Mouse (Mus musculus) kidney, postnatal 0 days (tissue): Measurements from ENCODE around the gene Ankrd40. TPM values are rescaled to one million over a fixed set of nuclear protein-coding genes. Genes with fewer than 3 reads are reported as not detected.

Source experiments
- ATAC-seq: fragments of 200-750 bp; cut with Nextera tagmentation; replicated peaks from 2 replicates; pipeline ENCODE4 v1.8.0; 2017; ENCODE audit warnings: low read depth, moderate number of reproducible peaks, moderate TSS enrichment, moderate library complexity; ENCODE audit not compliant: low FRiP score
- DNase-seq: peaks from one replicate; pipeline ENCODE4 v3.0.0-alpha.2; 2016; ENCODE audit warnings: low spot score
- H3K27ac ChIP-seq: fragments of 300-500 bp; sonication (generic); 2 replicates; pipeline ENCODE4 v1.5.1; 2014; ENCODE audit warnings: mild to moderate bottlenecking
- H3K27me3 ChIP-seq: fragments of 300-500 bp; sonication (generic); 2 replicates; pipeline ENCODE4 v1.6.1; 2014; ENCODE audit warnings: low read length, mixed read lengths; ENCODE audit not compliant: insufficient read depth
- H3K36me3 ChIP-seq: fragments of 300-500 bp; sonication (generic); 2 replicates; pipeline ENCODE4 v1.6.1; 2014; ENCODE audit warnings: low read length, mixed read lengths; ENCODE audit not compliant: insufficient read depth
- H3K4me1 ChIP-seq: fragments of 300-500 bp; sonication (generic); replicated peaks from 2 replicates; pipeline ENCODE4 v1.6.1; 2014; ENCODE audit warnings: antibody characterized with exemption, low read length, mixed read lengths; ENCODE audit not compliant: insufficient read depth
- H3K4me2 ChIP-seq: fragments of 300-500 bp; sonication (generic); 2 replicates; pipeline ENCODE4 v1.6.1; 2014; ENCODE audit warnings: mild to moderate bottlenecking, low read length, moderate library complexity, mixed read lengths
- H3K4me3 ChIP-seq: fragments of 300-500 bp; sonication (generic); replicated peaks from 2 replicates; pipeline ENCODE4 v1.5.1; 2014; ENCODE audit warnings: low read depth, low read length
- H3K9ac ChIP-seq: fragments of 300-500 bp; sonication (generic); 2 replicates; pipeline ENCODE4 v1.6.1; 2014; ENCODE audit warnings: low read depth, low read length
- H3K9me3 ChIP-seq: fragments of 300-500 bp; sonication (generic); replicated peaks from 2 replicates; pipeline ENCODE4 v1.6.1; 2016; ENCODE audit warnings: low read length, inconsistent platforms, mixed read lengths
- CTCF ChIP-seq: IDR thresholded peaks from 2 replicates; pipeline ENCODE4 v1.5.1; 2016; ENCODE audit warnings: antibody characterized with exemption, low read depth, mild to moderate bottlenecking, moderate library complexity
- WGBS: fragments of 180-500 bp; shearing (Covaris S2); extraction: QIAGEN DNeasy Blood & Tissue Kit; methylation state at CpG from one replicate; pipeline ENCODE4 v1.1.7; 2014; 5-methylcytosine and 5-hydroxymethylcytosine counted together
- polyA plus RNA-seq: library from polyadenylated mRNA; unstranded; fragments of >200 nt; fragmentation: Nextera tagmentation; extraction: Ambion mirVana; gene quantifications from 2 replicates; pipeline ENCODE4 v1.2.1, GENCODE M21; 2015

The Ankrd40 gene
- polyA plus RNA-seq, 1 experiment from 2014 or later = 21.9 TPM

- H3K27ac ChIP-seq = no peak overlapping the region
- no peak for DNase-seq
- TF ChIP-seq CTCF = no peak
- no peaks in the 10 kb centered on the region for H3K27me3 ChIP-seq
- H3K36me3 ChIP-seq = no peaks in the 10 kb centered on the region
- no peak overlapping the region for H3K4me2 ChIP-seq
- H3K9ac ChIP-seq = no peak overlapping the region
- ATAC-seq = no peak
- WGBS = 67% methylated on average over 2 of the region's 2 CpGs
- H3K4me3 ChIP-seq = no peak overlapping the region
- peaks cover 25% of the 10 kb centered on the region for H3K4me1 ChIP-seq
- H3K9me3 ChIP-seq = no peaks in the 10 kb centered on the region
Observed at GRCm38 (mm10) chr11:94316528-94316927, 11.3 kb upstream of the Ankrd40 start.

DNA sequence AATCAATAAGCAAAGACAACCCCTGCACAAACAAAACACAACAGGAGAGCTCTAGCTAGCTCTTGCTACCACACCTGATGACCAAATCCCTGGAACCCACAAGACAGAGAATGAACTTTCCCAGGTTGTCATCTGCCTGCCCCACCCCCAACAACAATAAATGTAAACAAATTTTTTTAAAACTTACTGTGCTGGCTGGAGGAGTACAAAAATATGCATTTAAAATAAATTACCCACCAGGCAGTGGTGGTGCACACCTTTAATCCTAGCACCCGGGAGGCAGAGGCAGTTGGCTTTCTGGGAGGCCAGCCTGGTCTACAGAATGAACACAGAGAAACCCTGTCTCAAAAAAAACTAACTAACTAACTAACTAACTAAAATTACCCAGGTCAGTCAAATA is 10.8 kb upstream of the Ankrd40 start:
- H3K27ac ChIP-seq = no peak overlapping the region
- H3K4me3 ChIP-seq = no peak overlapping the region
- no peaks in the 10 kb centered on the region for H3K9me3 ChIP-seq
- H3K4me1 ChIP-seq = peaks cover 25% of the 10 kb centered on the region
- TF ChIP-seq CTCF = no peak
- no peak overlapping the region for H3K4me2 ChIP-seq
- H3K27me3 ChIP-seq = no peaks in the 10 kb centered on the region
- no peak for DNase-seq
- WGBS = 60% methylated on average over 1 of the region's 1 CpGs
- ATAC-seq = no peak
- no peaks in the 10 kb centered on the region for H3K36me3 ChIP-seq
- no peak overlapping the region for H3K9ac ChIP-seq

DNA sequence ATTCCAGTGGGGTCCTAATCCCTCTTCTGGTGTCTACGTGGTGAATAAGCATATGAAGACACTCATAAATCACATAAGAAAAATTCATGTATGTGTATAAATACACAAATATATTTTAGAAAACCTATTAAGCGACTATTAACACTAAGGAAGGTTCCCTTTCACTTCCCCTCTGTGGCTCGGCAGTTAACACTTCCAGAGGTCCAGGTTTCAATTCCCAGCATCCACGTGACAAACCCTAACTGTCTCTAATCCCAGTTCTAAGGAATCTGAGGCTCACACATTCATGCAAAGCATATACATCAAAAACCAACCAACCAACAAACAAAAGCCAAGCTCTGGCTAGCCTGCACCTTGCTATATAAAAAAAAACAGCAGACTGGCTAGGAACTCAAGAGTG is 10.3 kb upstream of the Ankrd40 start:
- 40% methylated on average over 4 of the region's 4 CpGs for WGBS
- DNase-seq (no peak), ATAC-seq (no peak)
- Histone ChIP-seq H3K4me3 (no peak overlapping the region), H3K36me3 (no peaks in the 10 kb centered on the region), H3K27me3 (no peaks in the 10 kb centered on the region), H3K4me2 (no peak overlapping the region), H3K27ac (no peak overlapping the region), H3K9ac (no peak overlapping the region), H3K4me1 (peaks cover 25% of the 10 kb centered on the region), H3K9me3 (no peaks in the 10 kb centered on the region)
- no peak for TF ChIP-seq CTCF

GRCm38 (mm10) chr11:94318056-94318455 is 9.7 kb upstream of the Ankrd40 start:
- Histone ChIP-seq H3K4me3 (no peak overlapping the region), H3K27me3 (no peaks in the 10 kb centered on the region), H3K4me1 (peaks cover 25% of the 10 kb centered on the region), H3K36me3 (no peaks in the 10 kb centered on the region), H3K9ac (no peak overlapping the region), H3K27ac (no peak overlapping the region), H3K9me3 (no peaks in the 10 kb centered on the region), H3K4me2 (no peak overlapping the region)
- ATAC-seq (no peak), DNase-seq (no peak)
- WGBS = 75% methylated on average over 5 of the region's 5 CpGs
- TF ChIP-seq CTCF = no peak

DNA sequence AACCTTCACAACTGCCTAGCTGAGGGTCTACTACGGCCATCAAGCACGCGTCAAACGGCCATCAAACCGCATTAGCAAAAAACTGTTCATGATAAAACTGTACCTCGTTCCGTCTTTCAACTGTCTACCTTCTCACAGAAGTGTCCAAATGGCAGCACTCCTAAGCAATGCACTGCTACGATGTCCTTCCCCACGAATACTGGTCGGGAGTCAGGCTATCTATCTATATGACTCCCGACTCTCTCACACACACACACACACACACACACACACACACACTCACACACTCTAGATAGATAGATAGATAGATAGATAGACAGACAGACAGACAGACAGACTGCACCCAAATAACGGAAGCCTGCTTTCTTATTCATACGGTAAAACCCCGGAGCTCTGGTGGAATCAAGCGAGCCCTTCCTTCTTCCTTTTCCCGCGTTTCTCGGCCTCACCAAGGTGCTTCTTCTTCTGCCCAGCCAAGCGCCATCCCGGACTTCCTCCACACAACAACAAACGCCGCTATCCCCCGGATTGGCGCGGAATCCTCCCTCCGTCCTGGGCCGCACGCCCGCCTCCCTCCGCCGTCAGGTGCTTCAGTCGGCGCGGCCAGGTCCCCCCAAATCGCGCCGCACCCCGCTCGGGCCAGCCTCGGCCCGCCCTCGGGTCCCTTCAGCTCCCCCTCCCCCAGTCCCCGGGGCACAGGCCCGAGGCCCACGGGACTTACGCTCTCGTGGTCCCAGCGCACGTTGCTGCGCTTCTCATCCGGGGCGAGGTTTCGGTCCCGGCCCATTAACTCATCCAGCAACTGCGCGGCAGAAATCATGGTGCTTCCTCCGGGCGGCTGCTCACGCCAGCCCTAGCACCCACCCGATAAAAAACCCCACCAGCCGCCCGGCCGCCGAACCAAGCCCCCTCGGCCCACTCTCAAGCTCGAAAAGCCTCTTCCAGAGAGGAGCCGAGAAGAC is 6.6 kb upstream of the Ankrd40 start:
- Histone ChIP-seq H3K9me3 (no peaks in the 10 kb centered on the region), H3K4me3 (peak overlapping the region; percentile 98), H3K4me2 (peak overlapping the region; percentile 61), H3K27ac (peak overlapping the region; percentile 99), H3K36me3 (no peaks in the 10 kb centered on the region), H3K9ac (peak overlapping the region; percentile 99), H3K27me3 (no peaks in the 10 kb centered on the region), H3K4me1 (peaks cover 13% of the 10 kb centered on the region)
- ATAC-seq = peak; percentile 79
- TF ChIP-seq CTCF = no peak
- under 1% methylated on average over 67 of the region's 67 CpGs for WGBS
- peak; percentile 62 for DNase-seq

DNA sequence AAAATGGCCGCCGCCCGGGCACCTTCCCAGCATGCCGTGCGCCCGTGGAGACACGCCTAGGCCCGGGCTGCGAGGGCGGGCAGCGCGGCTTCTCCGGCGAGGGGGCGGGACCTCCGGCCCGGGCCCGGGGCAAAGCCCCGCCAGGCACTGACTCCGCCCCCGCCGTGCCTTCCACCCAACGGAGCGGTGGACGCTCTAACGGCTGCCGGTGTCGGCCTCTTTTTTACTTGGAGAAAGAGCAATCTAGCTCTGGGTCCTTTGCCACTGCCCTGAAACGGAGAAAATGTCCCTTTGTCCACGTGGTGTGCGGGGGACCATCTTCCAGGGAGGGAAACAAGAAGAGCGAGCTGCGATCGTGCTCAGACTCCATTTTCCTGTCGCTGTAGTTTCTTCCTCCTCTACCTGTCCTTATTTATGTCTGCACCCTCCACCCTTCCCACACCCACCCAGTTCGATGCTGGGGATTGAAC is 5.8 kb upstream of the Ankrd40 start, which contains the start of gene Luc7l3:
Gene Luc7l3 (minus strand): TSS at position 58 of the 470 bp plus-strand sequence.
- H3K4me1 ChIP-seq = peaks cover 6% of the 10 kb centered on the region
- under 1% methylated on average over 36 of the region's 36 CpGs for WGBS
- H3K27me3 ChIP-seq = no peaks in the 10 kb centered on the region
- no peaks in the 10 kb centered on the region for H3K36me3 ChIP-seq
- H3K4me2 ChIP-seq = peak within 1 kb of the TSS; percentile 61
- H3K4me3 ChIP-seq = peak within 1 kb of the TSS; percentile 98
- peak; percentile 97 for DNase-seq
- H3K27ac ChIP-seq = peak within 1 kb of the TSS; percentile 99
- peak; percentile 95 for ATAC-seq
- no peaks in the 10 kb centered on the region for H3K9me3 ChIP-seq
- peak within 1 kb of the TSS; percentile 99 for H3K9ac ChIP-seq
- no peak for TF ChIP-seq CTCF
